Mouse (Mus musculus): ENCODE measurements around the gene Grpel1.

Gene Grpel1

DNA sequence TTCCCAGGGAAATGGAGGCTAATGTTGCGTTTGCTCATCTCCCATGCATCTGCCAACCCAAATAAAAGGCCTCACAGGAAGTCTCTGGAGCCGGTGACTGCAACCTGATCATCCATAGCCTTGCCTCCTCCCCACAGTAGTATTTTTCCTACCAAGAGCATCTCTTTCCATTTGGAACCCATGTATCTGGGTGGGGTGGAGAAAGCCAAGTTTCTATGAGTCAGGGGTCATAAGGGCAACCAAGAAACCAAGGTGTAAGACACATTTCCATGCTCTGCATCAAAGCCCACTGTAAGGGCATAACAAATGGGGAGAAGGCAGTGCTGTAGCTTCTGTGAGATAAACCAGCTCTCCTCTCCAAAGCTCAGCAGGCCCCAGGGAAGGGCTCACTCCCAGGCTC, 3.6 kb upstream of the Grpel1 start:
- DNase-seq (ENCODE audit: low spot score), result no peak

DNA sequence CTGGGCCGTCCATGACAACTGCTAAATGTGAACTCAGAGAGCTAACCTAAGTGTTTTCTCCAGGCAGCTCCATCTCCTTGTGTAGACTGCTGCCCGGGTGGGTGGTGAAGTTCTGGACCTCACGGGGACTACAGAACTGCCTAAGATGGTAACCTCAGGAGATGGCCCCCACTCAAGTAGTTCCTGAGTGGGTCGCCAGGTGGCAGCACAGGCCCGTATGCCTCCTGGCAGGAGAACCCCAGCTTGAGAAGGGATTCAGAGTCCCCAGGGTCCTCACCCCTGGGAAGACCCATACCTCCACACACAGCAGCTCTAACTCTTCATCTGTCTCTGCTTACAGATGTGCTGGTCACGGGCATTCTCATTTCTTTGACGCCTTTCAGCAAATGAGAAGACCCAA, 2.0 kb upstream of the Grpel1 start:
- peak; percentile 75 for DNase-seq (ENCODE audit: low spot score)

DNA sequence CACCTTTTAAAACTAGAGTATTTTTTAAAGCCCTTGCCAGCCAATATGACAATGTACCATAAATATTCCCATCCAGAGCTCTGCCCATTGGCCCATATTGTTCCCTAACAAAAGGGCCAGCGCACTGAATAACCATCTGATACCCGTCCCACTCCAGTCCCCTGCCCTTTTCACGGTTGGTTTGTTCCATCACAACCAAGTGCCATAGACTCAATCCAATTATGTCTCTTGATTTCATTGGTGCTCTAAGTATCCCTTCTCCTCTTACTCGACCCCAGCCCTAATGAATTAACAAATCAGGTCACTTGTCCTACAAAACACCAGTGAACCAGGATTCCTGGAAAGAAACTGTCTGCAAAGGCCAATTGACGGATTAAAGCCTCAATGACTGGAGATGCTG, 1.4 kb upstream of the Grpel1 start:
- DNase-seq (ENCODE audit: low spot score), result no peak

DNA sequence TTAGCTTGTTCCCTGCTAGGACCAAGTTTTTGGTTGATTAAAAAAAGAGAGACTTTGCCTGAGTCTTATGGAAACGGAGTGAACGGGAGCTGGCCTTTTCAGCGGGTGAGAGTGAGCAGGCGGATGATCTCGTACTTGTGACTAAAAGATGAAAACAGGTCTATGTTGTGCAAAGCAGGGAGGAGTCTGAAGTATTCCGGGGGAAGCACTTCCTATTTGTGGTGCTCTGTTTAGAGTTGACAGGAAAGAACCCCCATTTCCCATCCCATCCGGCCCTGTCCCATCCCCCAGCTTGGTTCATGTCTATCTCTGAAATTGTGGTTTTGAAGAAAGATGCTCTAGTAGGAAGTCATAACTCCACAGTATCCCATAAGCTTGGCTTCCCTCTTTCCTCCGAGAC, 1.1 kb downstream of the Grpel1 start:
- DNase-seq (ENCODE audit: low spot score), result no peak

DNA sequence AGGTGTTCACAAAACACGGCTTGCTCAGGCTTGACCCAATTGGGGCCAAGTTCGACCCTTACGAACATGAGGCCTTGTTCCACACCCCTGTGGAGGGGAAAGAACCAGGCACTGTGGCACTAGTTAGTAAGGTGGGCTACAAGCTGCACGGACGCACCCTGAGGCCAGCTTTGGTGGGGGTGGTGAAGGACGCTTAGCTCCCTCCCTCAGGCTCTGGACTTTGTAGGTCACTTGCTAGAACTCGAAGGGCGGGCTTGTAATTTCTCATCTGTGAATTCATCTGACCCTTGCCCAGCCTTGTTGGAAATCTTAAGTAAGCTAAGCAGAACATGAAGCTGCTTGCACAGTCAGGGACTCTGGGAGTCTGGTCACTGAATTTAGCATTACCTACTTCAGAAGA, 6.4 kb downstream of the Grpel1 start:
- DNase-seq (ENCODE audit: low spot score), result no peak

DNA sequence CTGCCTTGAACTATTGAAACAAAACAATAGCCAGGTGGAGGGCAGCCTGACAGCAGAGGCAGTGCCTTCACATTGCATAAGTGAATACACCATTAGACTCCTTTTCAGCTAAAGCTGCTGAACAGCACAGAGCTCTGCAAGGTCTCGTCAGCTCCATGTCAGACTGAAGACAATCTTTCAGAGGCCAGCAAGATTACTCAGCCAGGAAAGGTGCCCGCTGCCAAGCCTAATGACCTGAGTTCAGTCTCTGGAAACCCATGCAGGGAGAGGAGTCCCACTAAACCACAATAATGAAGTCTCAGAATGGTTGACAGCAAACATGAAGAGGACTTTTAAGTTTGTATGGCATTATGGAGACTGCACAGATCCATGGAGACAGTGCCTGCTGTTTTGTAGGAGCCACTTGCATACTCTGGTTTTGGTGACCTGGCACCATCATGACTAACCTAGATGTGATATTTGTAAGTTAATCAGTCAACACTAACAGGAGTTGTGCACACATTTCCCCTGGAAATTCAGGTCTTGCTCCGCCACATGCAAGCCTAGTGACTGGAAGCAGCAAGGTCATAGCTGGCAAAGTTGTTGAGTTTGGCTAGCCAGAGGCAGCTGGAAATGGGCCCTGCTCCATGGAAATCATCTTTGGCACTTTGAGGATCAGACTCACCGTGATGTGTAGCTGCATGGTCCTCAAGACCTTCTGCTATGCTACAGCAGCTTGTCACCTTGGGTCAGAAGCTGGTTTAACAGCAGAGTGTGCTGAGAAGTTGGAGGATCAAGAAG, 8.3 kb downstream of the Grpel1 start:
- DNase-seq (ENCODE audit: low spot score), result no peak

DNA sequence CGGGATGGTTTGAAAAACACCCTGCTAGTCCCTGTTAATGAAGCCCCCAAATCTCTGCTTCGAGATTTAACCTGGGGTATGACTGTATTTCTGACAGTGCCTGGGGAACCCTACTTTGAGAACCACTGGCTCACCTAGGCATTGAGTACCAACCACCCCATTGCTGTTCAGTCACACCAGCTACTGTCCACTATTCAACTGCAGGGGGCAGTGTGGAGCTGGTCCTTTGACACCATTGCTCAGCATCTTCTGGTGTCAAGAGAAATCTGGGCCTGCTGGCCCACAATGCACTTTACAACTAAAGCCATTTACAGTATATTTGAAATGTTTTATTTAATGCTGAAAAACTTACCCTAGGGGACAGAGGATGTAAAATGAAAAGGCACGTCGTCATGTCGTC, 9.5 kb downstream of the Grpel1 start:
- peak; percentile 58 for DNase-seq (ENCODE audit: low spot score)

DNA sequence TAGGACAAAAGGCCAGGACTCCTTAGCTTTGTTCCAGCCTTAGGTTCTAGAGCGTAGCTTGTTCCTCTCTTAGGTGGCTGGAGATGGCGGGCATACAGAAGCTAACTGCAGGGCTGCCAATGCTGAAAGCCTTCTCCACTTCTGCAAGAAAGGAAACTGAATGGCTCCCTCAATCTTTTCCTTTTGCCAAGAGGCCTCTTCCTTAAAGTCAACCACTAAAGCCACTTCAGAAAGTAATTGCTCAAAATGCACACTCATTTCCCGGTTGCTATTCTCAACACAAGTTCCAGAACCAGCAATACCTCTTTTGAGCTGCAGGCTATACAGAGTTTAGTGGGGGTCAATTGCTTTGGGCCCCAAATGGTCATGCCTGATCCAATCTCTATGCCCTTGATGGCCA, 12.7 kb downstream of the Grpel1 start:
- DNase-seq (ENCODE audit: low spot score), result no peak

DNA sequence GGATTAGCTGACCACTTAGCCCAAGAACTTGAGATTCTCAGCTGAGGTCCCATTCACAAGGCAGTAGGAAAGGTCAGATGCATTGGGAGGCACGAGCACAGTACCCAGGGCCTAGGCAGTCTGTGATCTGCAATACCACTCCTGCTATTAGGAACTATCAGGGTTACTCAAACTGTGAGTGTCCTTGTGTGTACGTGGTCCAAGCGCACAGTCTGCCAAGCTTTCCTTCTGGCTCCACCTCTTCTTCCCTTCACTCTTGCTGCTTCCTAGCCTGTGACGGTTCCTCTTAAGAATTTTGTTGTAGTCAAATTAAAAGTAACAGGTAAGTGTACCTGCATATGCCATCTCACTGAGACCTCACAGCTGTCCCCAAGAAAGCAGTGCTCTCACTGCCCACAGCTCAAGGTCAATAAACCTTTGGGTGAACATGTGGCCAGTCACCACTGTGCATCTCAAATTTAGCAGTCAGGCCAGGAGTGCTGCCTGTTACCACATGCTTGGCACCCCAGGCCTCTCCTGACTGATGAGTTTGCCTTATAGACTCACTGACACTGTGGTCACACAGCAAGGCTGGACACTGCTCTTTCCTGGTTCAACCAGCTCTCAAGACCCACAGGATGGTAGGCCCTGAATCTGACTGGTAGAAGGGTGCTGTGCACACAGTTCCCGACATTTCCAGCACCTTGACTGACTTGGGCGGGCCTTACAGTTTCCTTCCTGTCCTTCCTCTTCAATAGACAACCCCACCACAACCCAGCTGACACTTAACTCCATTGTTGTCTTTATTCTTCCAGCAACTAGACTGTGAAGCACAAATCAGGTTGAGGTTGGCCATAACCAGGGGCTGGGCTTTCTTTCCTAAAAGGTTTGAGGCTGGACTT, 14.0 kb downstream of the Grpel1 start:
- no peak for DNase-seq (ENCODE audit: low spot score)

DNA sequence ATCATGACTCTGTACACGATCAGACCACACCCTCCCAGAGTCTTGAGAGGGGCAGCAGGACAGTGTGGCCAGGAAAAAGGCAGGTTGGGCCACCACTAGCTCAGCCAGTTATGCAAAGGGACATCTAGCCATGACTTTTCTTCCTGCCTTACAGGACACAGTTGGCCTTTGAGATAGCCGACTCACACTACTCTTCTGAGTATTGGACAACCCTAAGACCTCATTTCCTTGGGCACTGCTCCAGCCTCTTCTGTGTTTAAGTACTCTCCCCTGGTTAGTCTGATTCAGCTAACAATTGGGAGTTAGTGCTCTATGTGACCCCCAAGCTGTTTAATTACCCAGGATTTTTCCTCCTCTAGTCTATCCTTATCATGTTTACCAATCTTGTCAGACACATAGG, 14.9 kb downstream of the Grpel1 start:
- no peak for DNase-seq (ENCODE audit: low spot score)

DNA sequence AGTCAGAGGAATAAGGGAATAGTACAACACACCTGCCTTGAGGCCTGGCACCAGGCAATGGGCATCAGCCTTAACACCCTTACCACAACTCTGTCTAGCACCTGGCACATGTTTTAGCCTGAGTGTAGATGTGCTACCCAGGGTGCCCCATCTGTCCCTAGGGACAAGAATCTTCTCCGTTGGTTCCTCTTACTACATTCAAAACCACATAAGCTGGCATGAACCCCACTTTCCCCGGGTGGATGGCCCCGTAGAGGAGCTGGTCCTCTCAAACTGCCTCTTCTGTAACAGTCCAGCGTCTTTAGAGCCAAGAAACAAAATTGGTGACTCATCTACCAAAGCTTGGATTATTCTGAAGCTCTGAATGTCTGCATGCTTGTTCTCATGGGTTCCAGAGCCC, 15.6 kb downstream of the Grpel1 start:
- no peak for DNase-seq (ENCODE audit: low spot score)

DNA sequence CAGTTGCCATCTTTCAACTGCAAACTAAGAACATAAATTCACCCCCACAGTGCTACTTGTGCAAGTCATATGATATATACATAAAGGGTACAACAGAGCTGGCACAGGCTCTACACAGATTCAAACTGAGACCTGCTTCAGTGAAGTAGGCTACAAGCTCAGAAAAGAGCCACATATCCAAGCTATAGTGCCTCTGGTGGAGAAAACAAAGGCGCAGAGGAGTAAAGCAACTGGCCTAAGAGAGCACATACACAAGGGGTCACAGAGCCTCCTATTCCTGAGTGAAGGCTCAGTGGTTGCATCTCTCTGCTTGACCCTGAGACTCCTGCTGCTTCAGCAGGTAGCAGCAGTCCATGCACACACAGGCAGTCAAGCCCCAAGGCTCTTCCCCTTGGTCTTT, 16.3 kb downstream of the Grpel1 start:
- no peak for DNase-seq (ENCODE audit: low spot score)

DNA sequence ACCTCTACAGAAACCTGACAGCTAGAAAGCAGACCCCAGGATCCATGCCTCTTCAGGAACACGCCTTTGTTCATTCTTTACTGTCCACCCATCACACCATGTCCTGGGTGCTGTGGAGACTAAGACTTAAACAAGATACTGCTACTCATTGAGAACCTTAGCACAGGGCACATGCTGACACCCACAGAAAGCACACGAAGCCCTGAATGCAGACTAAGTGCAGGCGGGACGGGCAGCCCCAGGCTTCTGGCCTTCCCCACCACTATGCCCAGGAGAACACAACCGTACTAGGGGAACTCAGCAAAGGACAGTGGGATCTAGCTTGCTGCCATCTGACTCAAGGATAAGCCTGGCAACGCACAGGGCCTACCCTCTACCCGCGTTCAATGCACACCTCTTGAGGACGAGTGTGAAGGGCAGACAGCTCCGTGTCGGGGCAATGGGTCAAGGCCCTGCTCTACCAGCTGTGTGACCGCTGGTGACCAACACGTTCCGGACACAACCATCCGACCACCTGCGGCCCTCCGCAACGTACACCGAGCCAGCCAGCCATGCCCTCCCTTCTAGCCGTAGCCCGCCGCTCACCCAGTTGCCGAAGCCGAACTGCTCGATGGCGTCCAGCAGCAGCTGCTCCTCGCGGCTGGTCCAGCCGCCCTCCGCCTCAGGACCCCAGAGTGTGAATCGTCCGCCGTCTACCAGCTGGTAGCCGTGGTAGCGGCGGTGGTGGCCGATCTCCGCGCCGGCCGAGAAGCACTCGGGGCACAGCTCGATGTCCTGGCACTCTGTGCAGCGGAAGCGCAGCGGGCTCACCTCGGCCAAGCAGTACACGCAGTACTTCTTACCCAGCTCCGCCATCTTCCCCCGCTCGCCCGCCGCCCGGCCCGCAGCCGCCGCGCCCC, 18.7 kb downstream of the Grpel1 start:
- DNase-seq (ENCODE audit: low spot score), result no peak

DNA sequence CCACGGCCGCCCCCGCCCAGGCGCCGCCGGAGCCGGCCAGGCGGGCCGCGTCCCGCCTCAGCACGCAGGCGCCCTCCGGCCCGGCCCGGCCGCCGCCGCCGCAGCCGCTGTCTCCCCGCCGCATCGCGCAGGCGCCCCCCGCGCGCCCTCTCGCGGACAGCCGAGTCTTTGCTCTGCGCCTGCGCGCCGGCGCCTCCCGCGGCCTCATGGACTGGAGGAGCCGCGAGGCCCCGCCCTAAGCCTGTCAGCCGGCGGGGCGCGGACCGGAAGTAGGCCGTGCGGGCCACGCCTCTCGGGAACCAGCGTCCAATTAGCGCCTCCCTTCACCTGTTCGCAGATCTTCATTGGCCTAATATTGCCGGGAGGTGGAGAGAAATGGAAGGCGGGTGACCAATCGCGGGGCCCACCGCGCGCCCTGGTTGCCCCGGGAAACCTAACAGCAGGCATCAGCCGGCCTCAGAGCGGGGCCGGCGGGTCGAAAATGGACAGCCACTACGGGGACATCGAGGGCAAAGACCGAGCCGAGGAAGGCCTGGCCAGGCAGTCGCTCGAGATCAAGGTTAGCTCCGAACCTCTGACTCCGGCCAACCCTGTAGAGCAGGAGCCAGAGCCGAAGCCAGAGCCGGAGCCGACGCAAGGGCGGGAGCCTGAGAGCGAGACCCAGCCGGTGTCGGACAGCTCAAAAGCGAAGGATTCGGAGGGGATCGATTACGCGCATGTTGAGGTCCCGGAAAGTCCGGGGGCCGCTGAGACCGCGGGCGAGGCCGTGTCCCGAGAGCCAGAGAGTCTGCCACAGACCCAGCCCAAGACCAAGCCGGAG, 19.6 kb downstream of the Grpel1 start, which contains the start of the genes Tada2b and Ccdc96:
Tada2b (minus strand) TSS at position 115 of the 820 bp plus-strand sequence.
Ccdc96 (plus strand) TSS at position 418 of the 820 bp plus-strand sequence.
- DNase-seq (ENCODE audit: low spot score), result peak; percentile 98

DNA sequence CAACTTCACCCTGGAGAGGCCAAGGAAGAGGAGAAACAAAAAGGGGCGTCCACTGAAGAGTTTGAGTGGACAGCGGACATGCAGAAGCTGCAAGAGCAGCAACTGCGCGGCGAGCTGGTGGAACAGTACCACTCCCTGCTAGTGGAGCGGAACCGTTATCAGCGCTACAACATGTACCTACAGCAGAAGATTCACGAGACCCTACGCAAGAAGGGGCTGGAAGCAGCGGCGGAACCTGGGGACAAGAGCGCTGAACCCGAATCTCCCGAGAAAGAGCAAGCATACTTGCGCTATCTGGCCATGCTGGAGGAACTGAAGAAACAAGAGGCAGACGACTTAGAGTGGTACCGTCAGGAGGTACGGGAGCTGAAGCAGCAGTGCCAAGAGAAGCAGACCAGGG, 20.5 kb downstream of the Grpel1 start:
- no peak for DNase-seq (ENCODE audit: low spot score)

DNA sequence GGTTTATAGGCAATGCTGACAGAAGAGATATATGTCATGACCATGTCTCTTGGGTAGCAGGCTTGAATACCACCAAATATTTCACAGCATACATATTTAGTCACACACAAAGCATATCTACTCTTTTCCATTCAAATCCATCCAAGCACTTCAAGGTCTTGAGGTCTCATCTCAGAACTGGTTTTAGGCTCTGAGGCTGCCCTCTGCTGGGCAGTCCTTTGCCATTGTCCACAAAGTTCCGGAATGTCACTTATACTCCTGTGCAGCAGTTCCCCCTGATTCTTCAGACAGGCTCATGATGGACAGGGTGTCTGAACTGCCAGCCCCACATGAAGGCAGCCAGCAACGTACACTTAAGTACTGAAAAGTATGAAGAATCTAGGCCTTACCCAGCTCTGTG, 24.4 kb downstream of the Grpel1 start:
- peak; percentile 38 for DNase-seq (ENCODE audit: low spot score)

DNA sequence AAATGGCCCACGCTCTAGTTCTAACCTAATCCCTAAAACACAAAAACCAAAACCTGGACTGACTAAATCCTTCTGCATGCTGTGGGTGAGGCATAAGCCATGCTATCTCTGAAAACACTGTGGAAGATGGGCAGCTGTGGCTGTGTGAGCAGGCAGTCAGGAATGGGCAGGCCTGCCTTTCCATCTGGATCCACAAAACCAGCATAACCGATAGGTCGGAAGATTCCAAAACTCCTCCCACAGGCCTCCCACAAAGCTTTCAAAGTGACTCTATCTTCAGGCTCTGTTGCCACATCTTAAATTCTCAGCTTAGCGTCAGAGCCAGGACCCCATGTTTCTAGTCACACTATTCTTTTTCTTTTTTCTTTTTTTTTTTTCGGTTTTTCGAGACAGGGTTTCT, 29.1 kb downstream of the Grpel1 start:
- no peak for DNase-seq (ENCODE audit: low spot score)

DNA sequence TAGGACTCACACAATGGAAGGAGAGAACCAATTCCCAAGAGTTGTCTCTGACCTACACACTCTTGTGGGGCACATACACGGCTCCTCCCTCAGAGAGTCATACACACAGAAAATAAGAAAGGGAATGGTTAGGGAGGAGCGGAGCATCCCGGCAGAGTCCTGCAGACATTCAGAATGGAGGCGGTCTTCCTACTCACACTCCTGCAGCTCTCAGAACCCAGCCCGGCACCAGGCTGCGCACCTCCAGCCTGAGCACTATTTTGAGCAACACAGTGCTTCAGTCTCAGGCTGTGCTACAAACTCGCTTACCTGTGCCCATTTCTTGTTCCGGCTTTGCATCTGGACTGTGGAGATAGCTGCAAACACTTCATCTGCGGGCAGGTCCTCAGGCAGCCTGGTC, 29.9 kb downstream of the Grpel1 start:
- DNase-seq (ENCODE audit: low spot score), result no peak

DNA sequence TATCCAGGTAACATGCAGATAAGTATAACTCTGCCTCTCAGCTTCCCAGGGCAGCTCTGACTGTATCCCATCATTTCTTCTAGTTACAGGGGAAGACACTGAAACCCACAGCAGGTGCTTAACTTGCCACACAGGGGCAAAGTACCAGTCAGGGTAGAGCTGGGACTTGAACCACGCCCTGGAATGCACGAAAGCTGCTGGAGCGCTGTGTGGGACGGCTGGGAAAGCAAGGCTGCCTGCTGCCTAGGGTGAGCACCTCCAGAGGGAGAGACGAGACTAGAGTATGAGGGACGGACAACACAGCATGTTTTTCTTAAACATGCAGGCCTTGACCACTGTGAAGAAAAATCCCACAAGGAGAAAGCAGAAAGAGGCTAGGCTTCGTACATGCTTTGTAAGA, 40.4 kb downstream of the Grpel1 start:
- no peak for DNase-seq (ENCODE audit: low spot score)

DNA sequence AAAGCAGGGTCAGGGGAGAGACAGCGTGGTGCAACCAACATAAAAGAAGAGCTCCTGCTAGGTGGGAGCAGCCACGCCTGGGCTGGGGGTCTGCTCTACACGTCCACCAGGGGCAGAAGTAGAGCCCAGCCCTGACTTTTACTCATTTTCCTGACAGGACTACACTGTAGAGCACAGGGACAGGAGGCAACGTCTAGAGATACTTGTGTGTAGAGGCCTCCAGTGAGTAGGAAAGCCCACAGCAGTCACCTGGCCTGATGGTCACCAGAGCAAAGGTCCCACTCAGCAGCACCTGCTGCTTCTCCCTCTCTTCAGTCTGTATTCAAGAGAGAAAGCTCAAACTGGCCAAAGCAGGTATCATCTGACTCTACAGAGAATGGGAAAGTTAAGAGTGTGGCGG, 40.8 kb downstream of the Grpel1 start:
- no peak for DNase-seq (ENCODE audit: low spot score)

DNA sequence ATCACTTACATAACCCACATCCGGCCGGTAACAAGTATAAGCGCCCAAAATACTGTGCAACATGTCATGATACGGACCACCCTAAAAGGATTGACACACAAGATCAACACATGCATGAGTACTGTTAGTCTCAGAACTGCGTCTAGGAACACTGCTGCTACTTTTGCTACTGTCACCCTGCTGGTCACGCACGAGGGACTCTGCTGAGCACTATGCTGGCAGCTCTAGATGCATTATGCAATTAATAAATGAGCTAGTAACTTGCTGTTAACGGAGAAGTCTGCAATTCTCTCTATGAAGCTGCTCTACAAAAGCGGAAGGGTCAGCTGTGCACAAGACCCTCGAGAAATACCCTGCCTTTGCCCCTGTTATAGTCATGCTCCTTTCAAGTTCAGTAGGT, 43.6 kb downstream of the Grpel1 start:
- DNase-seq (ENCODE audit: low spot score), result no peak

All from ovary, postnatal 36 days (tissue).